Mouse (Mus musculus) bone marrow macrophage, adult 2 months (primary cell): ENCODE measurements around the gene Gm5475.

Source experiments
- CTCF ChIP-seq: IDR thresholded peaks from 2 replicates; pipeline ENCODE4 v1.5.1; 2012; ENCODE audit warnings: low read depth, mild to moderate bottlenecking, low read length, moderate library complexity
- POLR2A ChIP-seq: IDR thresholded peaks from 2 replicates; pipeline ENCODE4 v1.6.1; 2012; ENCODE audit warnings: mild to moderate bottlenecking, low read depth, low read length, borderline replicate concordance

DNA sequence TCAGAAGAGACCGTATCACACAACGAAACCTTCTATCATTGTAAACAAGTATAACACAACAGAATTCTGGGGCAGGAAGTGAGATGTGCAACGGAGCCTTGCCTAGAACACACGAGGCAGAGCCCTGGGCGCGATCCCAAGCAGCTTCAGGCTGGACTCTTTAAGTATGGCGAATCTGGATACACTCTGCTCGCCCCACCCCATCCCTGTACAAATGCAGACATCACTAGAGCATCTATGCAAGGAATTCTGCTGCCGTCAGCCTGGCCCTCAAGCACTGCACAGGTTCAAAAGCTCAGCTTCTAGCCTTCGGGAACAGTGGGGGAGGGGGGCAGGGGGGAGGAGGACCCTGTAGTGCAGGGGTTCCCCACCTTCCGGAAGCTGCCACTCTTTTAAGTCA lies 28.9 kb upstream of the Gm5475 start:
- TF ChIP-seq CTCF (no peak), POLR2A (no peak)
